Mouse (Mus musculus): ENCODE results near the gene Cmtm4. TPM values are rescaled to one million over a fixed set of nuclear protein-coding genes. Genes with fewer than 3 reads are reported as not detected.
"Not testable (repeated sequence)": the region's sequence is repeated elsewhere in the genome, so short reads cannot be mapped to it uniquely, and the experiment has no call there.

Gene Cmtm4
- polyA plus RNA-seq, 1 experiment from 2014 or later, result 2.5 TPM

- H3K4me1 ChIP-seq, result peaks cover 23% of the 10 kb centered on the region
- peak overlapping the region; percentile 92 for H3K27ac ChIP-seq
- H3K4me3 ChIP-seq, result peak overlapping the region; percentile 66
- peak; percentile 64 for DNase-seq (ENCODE audit: extremely low spot score, low spot score)
- no peaks in the 10 kb centered on the region for H3K9me3 ChIP-seq
- peaks cover 11% of the 10 kb centered on the region; the same call in 1 of the 2 replicates for H3K27me3 ChIP-seq (ENCODE audit: poor library complexity, severe bottlenecking)
- H3K36me3 ChIP-seq (replicated peaks), result peaks cover 15% of the 10 kb centered on the region
- WGBS, result under 1% methylated on average over 24 of the region's 24 CpGs
These were observed 54.5 kb downstream of the Cmtm4 start for GRCm38 (mm10) chr8:104341106-104341561.

- Histone ChIP-seq H3K27me3 (ENCODE audit: poor library complexity, severe bottlenecking) (peaks cover 11% of the 10 kb centered on the region; the same call in 1 of the 2 replicates), H3K9me3 (no peaks in the 10 kb centered on the region), H3K27ac (peak overlapping the region; percentile 92), H3K4me1 (peaks cover 23% of the 10 kb centered on the region), H3K4me3 (peak overlapping the region; percentile 66), H3K36me3 (replicated peaks) (peaks cover 10% of the 10 kb centered on the region)
- under 1% methylated on average over 52 of the region's 54 CpGs for WGBS
- peak; percentile 80 for DNase-seq (ENCODE audit: extremely low spot score, low spot score)
These were observed 55.1 kb downstream of the Cmtm4 start for GRCm38 (mm10) chr8:104340233-104341105.

GRCm38 (mm10) chr8:104339983-104340232 lies 55.7 kb downstream of the Cmtm4 start:
- no peak for DNase-seq (ENCODE audit: extremely low spot score, low spot score)
- Histone ChIP-seq H3K36me3 (replicated peaks) (peaks cover 5% of the 10 kb centered on the region; the same call in 1 of the 2 replicates), H3K9me3 (no peaks in the 10 kb centered on the region), H3K27me3 (ENCODE audit: poor library complexity, severe bottlenecking) (peaks cover 11% of the 10 kb centered on the region; the same call in 1 of the 2 replicates), H3K4me1 (peaks cover 23% of the 10 kb centered on the region), H3K27ac (peak overlapping the region; percentile 92), H3K4me3 (peak overlapping the region; percentile 66)
- under 1% methylated on average over 6 of the region's 6 CpGs for WGBS

- peaks cover 11% of the 10 kb centered on the region; the same call in 1 of the 2 replicates for H3K27me3 ChIP-seq (ENCODE audit: poor library complexity, severe bottlenecking)
- H3K4me3 ChIP-seq, result peak within 1 kb of the TSS; percentile 66
- 12% methylated on average over 17 of the region's 18 CpGs for WGBS
- H3K4me1 ChIP-seq, result peaks cover 23% of the 10 kb centered on the region
- H3K36me3 ChIP-seq (replicated peaks), result 0 out of 2 replicates have a peak, but pooled peaks cover 1% of the 10 kb centered on the region
- no peaks in the 10 kb centered on the region for H3K9me3 ChIP-seq
- no peak for DNase-seq (ENCODE audit: extremely low spot score, low spot score)
- peak within 1 kb of the TSS; percentile 92 for H3K27ac ChIP-seq
These were observed 56.2 kb downstream of the Cmtm4 start, which contains the start of gene Cmtm3 for GRCm38 (mm10) chr8:104339229-104339982. Gene Cmtm3 (plus strand): TSS chr8:104339410.

GRCm38 (mm10) chr8:104337890-104338289 lies 57.7 kb downstream of the Cmtm4 start:
- Histone ChIP-seq H3K4me1 (peaks cover 23% of the 10 kb centered on the region), H3K27ac (no peak overlapping the region), H3K27me3 (ENCODE audit: poor library complexity, severe bottlenecking) (peaks cover 11% of the 10 kb centered on the region; the same call in 1 of the 2 replicates), H3K36me3 (replicated peaks) (no peaks in the 10 kb centered on the region), H3K9me3 (no peaks in the 10 kb centered on the region), H3K4me3 (no peak overlapping the region)
- WGBS, result 57% methylated on average over 3 of the region's 3 CpGs
- peak; percentile 12 for DNase-seq (ENCODE audit: extremely low spot score, low spot score)

- Histone ChIP-seq H3K9me3 (no peaks in the 10 kb centered on the region), H3K4me1 (peaks cover 21% of the 10 kb centered on the region), H3K4me3 (no peak overlapping the region), H3K27me3 (ENCODE audit: poor library complexity, severe bottlenecking) (peaks cover 9% of the 10 kb centered on the region; the same call in 1 of the 2 replicates), H3K36me3 (replicated peaks) (no peaks in the 10 kb centered on the region), H3K27ac (no peak overlapping the region)
- 85% methylated on average over 1 of the region's 1 CpGs for WGBS
- DNase-seq (ENCODE audit: extremely low spot score, low spot score), result no peak
These were observed 58.8 kb downstream of the Cmtm4 start for GRCm38 (mm10) chr8:104336806-104337205.

GRCm38 (mm10) chr8:104334196-104334595 lies 61.4 kb downstream of the Cmtm4 start:
- H3K36me3 ChIP-seq (replicated peaks), result no peaks in the 10 kb centered on the region
- H3K4me1 ChIP-seq, result peaks cover under 1% of the 10 kb centered on the region; the same call in 1 of the 2 replicates
- peaks cover 5% of the 10 kb centered on the region; the same call in 1 of the 2 replicates for H3K27me3 ChIP-seq (ENCODE audit: poor library complexity, severe bottlenecking)
- WGBS, result 72% methylated on average over 1 of the region's 1 CpGs
- no peak overlapping the region for H3K27ac ChIP-seq
- no peaks in the 10 kb centered on the region for H3K9me3 ChIP-seq
- no peak overlapping the region for H3K4me3 ChIP-seq
- peak; percentile 11 for DNase-seq (ENCODE audit: extremely low spot score, low spot score)

- no peak overlapping the region for H3K27ac ChIP-seq
- H3K27me3 ChIP-seq (ENCODE audit: poor library complexity, severe bottlenecking), result peaks cover 3% of the 10 kb centered on the region; the same call in 1 of the 2 replicates
- H3K36me3 ChIP-seq (replicated peaks), result no peaks in the 10 kb centered on the region
- H3K9me3 ChIP-seq, result no peaks in the 10 kb centered on the region
- no peaks in the 10 kb centered on the region for H3K4me1 ChIP-seq
- no peak for DNase-seq (ENCODE audit: extremely low spot score, low spot score)
- WGBS, result 81% methylated on average over 5 of the region's 5 CpGs
- no peak overlapping the region for H3K4me3 ChIP-seq
These were observed 61.8 kb downstream of the Cmtm4 start for GRCm38 (mm10) chr8:104333786-104334185.

- Histone ChIP-seq H3K9me3 (no peaks in the 10 kb centered on the region), H3K4me3 (no peak overlapping the region), H3K4me1 (no peaks in the 10 kb centered on the region), H3K27ac (no peak overlapping the region), H3K36me3 (replicated peaks) (no peaks in the 10 kb centered on the region), H3K27me3 (ENCODE audit: poor library complexity, severe bottlenecking) (no peaks in the 10 kb centered on the region)
- WGBS, result 84% methylated on average over 5 of the region's 5 CpGs
- DNase-seq (ENCODE audit: extremely low spot score, low spot score), result peak; percentile 9
These were observed 62.7 kb downstream of the Cmtm4 start for GRCm38 (mm10) chr8:104332665-104333631.

- H3K9me3 ChIP-seq; H3K36me3 ChIP-seq (replicated peaks); H3K4me1 ChIP-seq; H3K27ac ChIP-seq; H3K27me3 ChIP-seq (ENCODE audit: poor library complexity, severe bottlenecking); H3K4me3 ChIP-seq: not testable (repeated sequence)
- WGBS, result 90% methylated on average over 12 of the region's 12 CpGs
- peak; percentile 11 for DNase-seq (ENCODE audit: extremely low spot score, low spot score)
These were observed 73.7 kb downstream of the Cmtm4 start, which contains the start of gene Cmtm2b for GRCm38 (mm10) chr8:104321930-104322329. Gene Cmtm2b (plus strand): TSS chr8:104322230.

GRCm38 (mm10) chr8:104321267-104321666 lies 74.3 kb downstream of the Cmtm4 start, which contains the start of gene Gm11020:
Gene Gm11020 (plus strand): TSS chr8:104321567.
- not testable (repeated sequence) for H3K9me3 ChIP-seq; H3K36me3 ChIP-seq (replicated peaks); DNase-seq (ENCODE audit: extremely low spot score, low spot score); H3K27me3 ChIP-seq (ENCODE audit: poor library complexity, severe bottlenecking); H3K4me3 ChIP-seq; H3K4me1 ChIP-seq; H3K27ac ChIP-seq
- WGBS, result 85% methylated on average over 11 of the region's 11 CpGs

GRCm38 (mm10) chr8:104313311-104313710 lies 82.3 kb downstream of the Cmtm4 start:
- no peak for DNase-seq (ENCODE audit: extremely low spot score, low spot score)
- no peaks in the 10 kb centered on the region for H3K9me3 ChIP-seq
- H3K4me3 ChIP-seq, result no peak overlapping the region
- no peak overlapping the region for H3K27ac ChIP-seq
- H3K4me1 ChIP-seq, result no peaks in the 10 kb centered on the region
- no peaks in the 10 kb centered on the region for H3K27me3 ChIP-seq (ENCODE audit: poor library complexity, severe bottlenecking)
- no peaks in the 10 kb centered on the region for H3K36me3 ChIP-seq (replicated peaks)
- 73% methylated on average over 4 of the region's 4 CpGs for WGBS
